Mouse (Mus musculus): Measurements from ENCODE around the gene Olfr1193.
"Not testable (repeated sequence)": the region's sequence is repeated elsewhere in the genome, so short reads cannot be mapped to it uniquely, and the experiment has no call there.

Gene Olfr1193

GRCm38 (mm10) chr2:88675328-88675727 is at the start of gene Olfr1193:
Olfr1193 (plus strand) TSS chr2:88675628.
- DNase-seq = not testable (repeated sequence)

- DNase-seq = not testable (repeated sequence)
Measured at GRCm38 (mm10) chr2:88640242-88640641, 35.2 kb upstream of the Olfr1193 start, which contains the start of gene Olfr1191-ps1. Olfr1191-ps1 (plus strand) TSS chr2:88640542.

GRCm38 (mm10) chr2:88648209-88648608 is 27.2 kb upstream of the Olfr1193 start, which contains the start of gene Olfr1192-ps1:
Olfr1192-ps1 (plus strand) TSS chr2:88648509.
- DNase-seq = no peak

GRCm38 (mm10) chr2:88689087-88689486 is 13.7 kb downstream of the Olfr1193 start, which contains the start of gene Olfr1195:
Olfr1195 (minus strand) TSS chr2:88689187.
- DNase-seq = no peak

- DNase-seq = no peak
Measured at GRCm38 (mm10) chr2:88704497-88704896, 29.1 kb downstream of the Olfr1193 start, which contains the start of gene Olfr1196. Olfr1196 (minus strand) TSS chr2:88704597.

Measured in lung, postnatal 10 days (tissue).